In genomic region chr12:52479323-52479722, GRCm38 (mm10) we compare ENCODE assay signal across 15 mouse cellular contexts.
"Had no signal": no experiment of that assay in that cellular context is flagged by ENCODE, and none has a peak within 500 bp of the region (broad histone marks: within the 10 kb centered on the region; RNA-seq: fewer than 3 reads in every experiment).

No protein-coding gene starts in this region.

- H3K9ac ChIP-seq: limb, embryonic 12.5 days; liver, embryonic 13.5 days; liver, postnatal 0 days; midbrain, embryonic 12.5 days; neural tube, embryonic 15.5 days had no signal

- H3K27me3 ChIP-seq: limb, embryonic 12.5 days; liver, embryonic 13.5 days; midbrain, embryonic 12.5 days; neural tube, embryonic 15.5 days had no signal

- H3K4me1 ChIP-seq: limb, embryonic 12.5 days; neural tube, embryonic 15.5 days had no signal

- H3K36me3 ChIP-seq: limb, embryonic 12.5 days; liver, embryonic 13.5 days; midbrain, embryonic 12.5 days; neural tube, embryonic 15.5 days had no signal

- H3K9me3 ChIP-seq: limb, embryonic 12.5 days; liver, embryonic 13.5 days; megakaryocyte, embryonic 14.5 days; midbrain, embryonic 12.5 days; neural tube, embryonic 15.5 days had no signal

- H3K4me2 ChIP-seq: limb, embryonic 12.5 days; liver, embryonic 13.5 days; midbrain, embryonic 12.5 days; neural tube, embryonic 15.5 days had no signal

- ATAC-seq: intestine, embryonic 16.5 days; liver, postnatal 0 days had no signal

- DNase-seq: kidney, postnatal 25 days; layer of hippocampus, adult 9-11 months; layer of hippocampus, postnatal 36 days; liver; liver, embryonic 13.5 days; liver, postnatal 0 days; right cerebral cortex, adult 18-20 months; thymus, postnatal 4 days had no signal

- H3K27ac ChIP-seq: limb, embryonic 12.5 days; liver, embryonic 13.5 days; midbrain, embryonic 12.5 days; neural tube, embryonic 15.5 days; stomach, postnatal 0 days had no signal

- H3K4me3 ChIP-seq: limb, embryonic 12.5 days; liver, embryonic 13.5 days; megakaryocyte, embryonic 14.5 days; midbrain, embryonic 12.5 days; myocyte; neural tube, embryonic 15.5 days had no signal
